Mouse (Mus musculus) hindbrain, embryonic 14.5 days (tissue): Measurements from ENCODE around the gene Nptn. TPM values are rescaled to one million over a fixed set of nuclear protein-coding genes. Genes with fewer than 3 reads are reported as not detected.

Source experiments
- ATAC-seq: fragments of 200-750 bp; cut with Nextera tagmentation; 2 replicates; pipeline ENCODE4 v1.8.0; 2017; ENCODE audit warnings: moderate number of reproducible peaks, mild to moderate bottlenecking, moderate TSS enrichment, moderate library complexity; ENCODE audit not compliant: low FRiP score
- DNase-seq: peaks from one replicate; pipeline ENCODE4 v3.0.0-alpha.2; 2015; ENCODE audit warnings: low spot score
- H3K27ac ChIP-seq: fragments of 300-500 bp; sonication (generic); 2 replicates; pipeline ENCODE4 v1.5.1; 2014; ENCODE audit warnings: mild to moderate bottlenecking, moderate library complexity
- H3K27me3 ChIP-seq: fragments of 300-500 bp; sonication (generic); 2 replicates; pipeline ENCODE4 v1.6.1; 2014; ENCODE audit warnings: mild to moderate bottlenecking, low read length, mixed read lengths; ENCODE audit not compliant: control insufficient read depth, insufficient read depth
- H3K36me3 ChIP-seq: fragments of 300-500 bp; sonication (generic); replicated peaks from 2 replicates; pipeline ENCODE4 v1.6.1; 2014; ENCODE audit not compliant: control insufficient read depth, insufficient read depth
- H3K4me1 ChIP-seq: fragments of 300-500 bp; sonication (generic); replicated peaks from 2 replicates; pipeline ENCODE4 v1.6.1; 2014; ENCODE audit warnings: antibody characterized with exemption, low read length, mixed read lengths; ENCODE audit not compliant: control insufficient read depth, insufficient read depth
- H3K4me2 ChIP-seq: fragments of 300-500 bp; sonication (generic); replicated peaks from 2 replicates; pipeline ENCODE4 v1.6.1; 2014; ENCODE audit warnings: mild to moderate bottlenecking, moderate library complexity
- H3K4me3 ChIP-seq: fragments of 300-500 bp; sonication (generic); replicated peaks from 2 replicates; pipeline ENCODE4 v1.5.1; 2014; ENCODE audit warnings: mild to moderate bottlenecking, low read length
- H3K9ac ChIP-seq: fragments of 300-500 bp; sonication (generic); 2 replicates; pipeline ENCODE4 v1.6.1; 2014
- H3K9me3 ChIP-seq: fragments of 300-500 bp; sonication (generic); 2 replicates; pipeline ENCODE4 v1.6.1; 2016; ENCODE audit warnings: low read length; ENCODE audit not compliant: control insufficient read depth
- WGBS: fragments of 180-500 bp; shearing (Covaris S2); extraction: QIAGEN DNeasy Blood & Tissue Kit; methylation state at CpG from one replicate; pipeline ENCODE4 v1.1.7; 2014; 5-methylcytosine and 5-hydroxymethylcytosine counted together
- polyA plus RNA-seq: library from polyadenylated mRNA; unstranded; fragments of >200 nt; fragmentation: Nextera tagmentation; extraction: Ambion mirVana; gene quantifications from 2 replicates; pipeline ENCODE4 v1.2.1, GENCODE M21; 2014

Nptn gene
- polyA plus RNA-seq, 1 experiment from 2014 or later = 209 TPM

DNA sequence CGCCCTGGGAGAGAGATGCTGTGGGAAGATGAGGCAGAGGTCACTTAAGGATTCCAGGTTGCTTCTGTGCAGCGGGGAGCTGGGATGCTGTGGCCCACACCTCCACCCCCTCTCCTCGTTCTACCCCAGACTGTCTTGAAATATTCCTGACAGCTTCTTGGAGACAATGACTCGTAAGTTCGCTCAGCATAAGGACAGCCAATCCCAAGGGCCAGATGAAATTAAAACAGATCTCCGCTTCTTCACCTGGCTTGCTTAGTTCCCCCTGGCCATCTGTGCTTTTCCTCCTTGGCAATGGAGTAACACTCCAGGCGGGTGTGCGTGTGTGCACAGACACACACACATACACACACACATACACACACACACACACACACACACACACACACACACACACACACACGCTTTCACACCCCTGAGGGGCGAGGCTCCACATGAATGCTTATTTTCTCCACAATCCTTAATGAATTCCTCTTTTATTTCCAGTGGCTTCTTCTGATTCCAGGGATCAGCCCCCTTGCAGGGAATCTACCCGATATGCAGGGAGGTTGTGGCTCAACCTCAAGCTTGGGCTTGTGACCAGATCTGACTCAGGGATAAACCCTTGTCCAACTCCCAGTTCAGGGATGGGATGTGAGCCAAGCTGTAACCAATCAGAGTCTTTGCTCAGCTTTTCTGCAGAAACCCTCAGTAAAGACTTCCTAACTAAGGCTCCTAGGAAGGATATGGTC is 35.2 kb upstream of the Nptn start:
- Histone ChIP-seq H3K9ac (no peak overlapping the region), H3K4me2 (no peak overlapping the region), H3K27ac (no peak overlapping the region), H3K36me3 (no peaks in the 10 kb centered on the region), H3K4me3 (no peak overlapping the region), H3K27me3 (no peaks in the 10 kb centered on the region), H3K9me3 (no peaks in the 10 kb centered on the region), H3K4me1 (peaks cover 9% of the 10 kb centered on the region; the same call in 1 of the 2 replicates)
- DNase-seq = no peak
- ATAC-seq = no peak
- 69% methylated on average over 11 of the region's 11 CpGs for WGBS

DNA sequence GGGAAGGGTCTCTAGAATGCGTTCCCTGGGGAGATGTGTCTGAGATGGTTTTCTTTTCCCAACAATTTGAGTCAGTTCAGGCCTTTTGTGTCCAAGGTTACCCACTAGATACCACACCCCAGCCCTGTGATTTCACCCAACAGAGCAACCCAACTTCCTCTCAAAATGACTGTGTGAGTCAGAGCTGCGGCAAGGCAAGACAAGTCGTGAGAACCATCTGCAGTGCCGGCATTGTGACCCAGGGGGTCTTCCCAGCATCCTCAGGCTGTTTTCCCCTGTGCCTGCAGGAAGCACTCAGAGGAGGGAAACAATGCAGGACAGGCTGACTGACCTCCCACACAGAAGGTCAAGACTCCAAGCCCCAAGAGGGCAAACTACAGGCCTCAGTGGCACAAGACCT is 33.1 kb upstream of the Nptn start:
- Histone ChIP-seq H3K4me1 (peaks cover 18% of the 10 kb centered on the region), H3K9ac (no peak overlapping the region), H3K36me3 (no peaks in the 10 kb centered on the region), H3K4me2 (no peak overlapping the region), H3K9me3 (no peaks in the 10 kb centered on the region), H3K4me3 (no peak overlapping the region), H3K27me3 (no peaks in the 10 kb centered on the region), H3K27ac (no peak overlapping the region)
- ATAC-seq = no peak
- WGBS = 46% methylated on average over 4 of the region's 4 CpGs
- no peak for DNase-seq

DNA sequence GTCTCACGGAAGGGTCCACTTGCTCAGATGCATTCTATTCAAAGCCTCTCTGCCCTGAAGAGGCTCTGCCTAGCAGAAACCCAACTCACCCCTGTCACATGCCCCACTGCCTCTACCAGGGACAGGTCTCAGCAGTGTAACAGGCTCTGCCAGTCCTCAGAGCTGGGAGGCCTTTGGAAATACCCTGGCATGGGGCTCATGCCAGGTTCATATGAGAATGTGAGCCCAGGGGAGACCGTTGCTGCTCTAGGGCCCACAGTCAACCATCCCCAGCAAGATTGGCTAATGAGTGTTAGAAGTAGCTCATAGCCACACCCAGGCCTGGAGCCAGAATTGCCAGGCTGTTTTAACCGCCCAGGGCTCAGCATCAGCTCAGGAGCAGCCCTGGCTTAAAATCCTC is 32.3 kb upstream of the Nptn start:
- WGBS = 76% methylated on average over 3 of the region's 3 CpGs
- H3K36me3 ChIP-seq = no peaks in the 10 kb centered on the region
- no peak overlapping the region for H3K4me3 ChIP-seq
- no peak overlapping the region for H3K4me2 ChIP-seq
- DNase-seq (no peak), ATAC-seq (no peak)
- no peak overlapping the region for H3K9ac ChIP-seq
- no peaks in the 10 kb centered on the region for H3K9me3 ChIP-seq
- H3K27me3 ChIP-seq = no peaks in the 10 kb centered on the region
- H3K27ac ChIP-seq = no peak overlapping the region
- peaks cover 22% of the 10 kb centered on the region for H3K4me1 ChIP-seq

DNA sequence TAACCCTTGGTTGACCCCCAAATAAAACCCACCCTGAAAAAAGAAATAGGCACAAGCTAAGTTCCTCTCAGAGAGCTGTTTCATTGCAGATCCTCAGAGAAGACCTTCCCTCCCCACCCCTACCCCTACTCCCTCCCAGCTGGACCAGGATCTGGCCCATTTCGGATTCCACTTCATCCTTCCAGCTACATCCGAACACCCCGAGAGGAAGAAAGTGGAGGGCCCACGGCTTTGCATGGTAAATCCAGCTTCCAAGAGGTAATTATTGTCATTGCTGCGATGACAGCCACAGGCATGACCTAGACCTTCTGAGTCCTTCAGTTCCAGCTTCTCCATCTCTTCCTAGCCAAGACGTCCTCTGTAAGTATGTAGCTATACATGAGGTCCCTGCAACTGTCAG is 31.1 kb upstream of the Nptn start:
- ATAC-seq = no peak
- peaks cover 26% of the 10 kb centered on the region for H3K4me1 ChIP-seq
- 95% methylated on average over 6 of the region's 6 CpGs for WGBS

GRCm38 (mm10) chr9:58552083-58552482 is 30.0 kb upstream of the Nptn start:
- no peak overlapping the region for H3K9ac ChIP-seq
- H3K4me3 ChIP-seq = no peak overlapping the region
- H3K36me3 ChIP-seq = no peaks in the 10 kb centered on the region
- H3K9me3 ChIP-seq = no peaks in the 10 kb centered on the region
- 80% methylated on average over 9 of the region's 9 CpGs for WGBS
- no peaks in the 10 kb centered on the region for H3K27me3 ChIP-seq
- ATAC-seq (no peak), DNase-seq (no peak)
- H3K4me1 ChIP-seq = peaks cover 25% of the 10 kb centered on the region
- no peak overlapping the region for H3K27ac ChIP-seq
- H3K4me2 ChIP-seq = no peak overlapping the region

More for the DNA sequence above, 31.1 kb upstream of the Nptn start:
- Histone ChIP-seq H3K27me3 (no peaks in the 10 kb centered on the region), H3K9me3 (no peaks in the 10 kb centered on the region), H3K9ac (no peak overlapping the region), H3K4me3 (no peak overlapping the region), H3K27ac (no peak overlapping the region), H3K36me3 (no peaks in the 10 kb centered on the region), H3K4me2 (no peak overlapping the region)
- DNase-seq = no peak

GRCm38 (mm10) chr9:58554056-58554907 is 27.8 kb upstream of the Nptn start:
- no peaks in the 10 kb centered on the region for H3K9me3 ChIP-seq
- H3K4me3 ChIP-seq = peak overlapping the region; percentile 89
- H3K4me2 ChIP-seq = peak overlapping the region; percentile 79
- peaks cover 22% of the 10 kb centered on the region for H3K4me1 ChIP-seq
- peak; percentile 59 for DNase-seq
- H3K27ac ChIP-seq = peak overlapping the region; percentile 99
- peak; percentile 52 for ATAC-seq
- WGBS = 14% methylated on average over 20 of the region's 23 CpGs
- no peaks in the 10 kb centered on the region for H3K27me3 ChIP-seq
- peak overlapping the region; percentile 99 for H3K9ac ChIP-seq
- H3K36me3 ChIP-seq = no peaks in the 10 kb centered on the region

GRCm38 (mm10) chr9:58554908-58555684 is 26.9 kb upstream of the Nptn start, which contains the start of gene Cd276:
Gene Cd276 (minus strand): TSS chr9:58555437.
- H3K4me2 ChIP-seq = peak within 1 kb of the TSS; percentile 79
- H3K9ac ChIP-seq = peak within 1 kb of the TSS; percentile 99
- peak within 1 kb of the TSS; percentile 99 for H3K27ac ChIP-seq
- DNase-seq (peak; percentile 78), ATAC-seq (peak; percentile 77)
- WGBS = under 1% methylated on average over 56 of the region's 68 CpGs
- peaks cover 22% of the 10 kb centered on the region for H3K4me1 ChIP-seq
- no peaks in the 10 kb centered on the region for H3K9me3 ChIP-seq
- H3K36me3 ChIP-seq = no peaks in the 10 kb centered on the region
- no peaks in the 10 kb centered on the region for H3K27me3 ChIP-seq
- peak within 1 kb of the TSS; percentile 89 for H3K4me3 ChIP-seq

- Histone ChIP-seq H3K27me3 (no peaks in the 10 kb centered on the region), H3K36me3 (no peaks in the 10 kb centered on the region), H3K9ac (peak overlapping the region; percentile 99), H3K27ac (peak overlapping the region; percentile 99), H3K9me3 (no peaks in the 10 kb centered on the region), H3K4me2 (peak overlapping the region; percentile 79), H3K4me3 (peak overlapping the region; percentile 89), H3K4me1 (peaks cover 22% of the 10 kb centered on the region)
- DNase-seq = no peak
- ATAC-seq = no peak
- WGBS = 25% methylated on average over 9 of the region's 9 CpGs
Observed at GRCm38 (mm10) chr9:58555685-58556414, 26.2 kb upstream of the Nptn start.
